Mouse (Mus musculus): ENCODE data around the gene Sgip1. TPM values are rescaled to one million over a fixed set of nuclear protein-coding genes. Genes with fewer than 3 reads are reported as not detected.

Sgip1 gene
- polyA plus RNA-seq, 1 experiment = 0.63 TPM

GRCm38 (mm10) chr4:102826159-102826558 is 85.1 kb downstream of the Sgip1 start:
- DNase-seq = no peak
- no peaks in the 10 kb centered on the region for H3K36me3 ChIP-seq (ENCODE audit: control insufficient read depth, insufficient read depth, low read length)
- H3K27me3 ChIP-seq (ENCODE audit: control insufficient read depth, insufficient read depth, low read length) = no peaks in the 10 kb centered on the region
- H3K4me3 ChIP-seq (ENCODE audit: control insufficient read depth, insufficient read depth, low read length) = no peak overlapping the region
- H3K27ac ChIP-seq (ENCODE audit: control insufficient read depth, insufficient read depth, low read length) = no peak overlapping the region
- WGBS = 98% methylated on average over 2 of the region's 2 CpGs
- no peaks in the 10 kb centered on the region for H3K4me1 ChIP-seq (replicated peaks; ENCODE audit: control insufficient read depth, insufficient read depth, low read length)
- TF ChIP-seq POLR2A (IDR thresholded peaks at IDR 0.05; ENCODE audit: control insufficient read depth, extremely low read depth, insufficient read depth, low read length, poor library complexity) = no peak
- TF ChIP-seq CTCF (IDR thresholded peaks at IDR 0.05; ENCODE audit: borderline replicate concordance, control insufficient read depth, extremely low read depth, insufficient read depth, low read length, poor library complexity) = no peak

- Histone ChIP-seq H3K36me3 (ENCODE audit: control insufficient read depth, insufficient read depth, low read length) (no peaks in the 10 kb centered on the region), H3K27ac (ENCODE audit: control insufficient read depth, insufficient read depth, low read length) (no peak overlapping the region), H3K27me3 (ENCODE audit: control insufficient read depth, insufficient read depth, low read length) (no peaks in the 10 kb centered on the region), H3K4me1 (replicated peaks; ENCODE audit: control insufficient read depth, insufficient read depth, low read length) (no peaks in the 10 kb centered on the region), H3K4me3 (ENCODE audit: control insufficient read depth, insufficient read depth, low read length) (no peak overlapping the region)
- WGBS = 89% methylated on average over 2 of the region's 2 CpGs
- no peak for TF ChIP-seq POLR2A (IDR thresholded peaks at IDR 0.05; ENCODE audit: control insufficient read depth, extremely low read depth, insufficient read depth, low read length, poor library complexity)
- no peak for TF ChIP-seq CTCF (IDR thresholded peaks at IDR 0.05; ENCODE audit: borderline replicate concordance, control insufficient read depth, extremely low read depth, insufficient read depth, low read length, poor library complexity)
- no peak for DNase-seq
Observed at GRCm38 (mm10) chr4:102828518-102828917, 87.4 kb downstream of the Sgip1 start.

- Histone ChIP-seq H3K27me3 (ENCODE audit: control insufficient read depth, insufficient read depth, low read length) (no peaks in the 10 kb centered on the region), H3K4me3 (ENCODE audit: control insufficient read depth, insufficient read depth, low read length) (no peak overlapping the region), H3K36me3 (ENCODE audit: control insufficient read depth, insufficient read depth, low read length) (no peaks in the 10 kb centered on the region), H3K27ac (ENCODE audit: control insufficient read depth, insufficient read depth, low read length) (no peak overlapping the region), H3K4me1 (replicated peaks; ENCODE audit: control insufficient read depth, insufficient read depth, low read length) (no peaks in the 10 kb centered on the region)
- DNase-seq = no peak
- WGBS = 93% methylated on average over 1 of the region's 1 CpGs
- TF ChIP-seq CTCF (IDR thresholded peaks at IDR 0.05; ENCODE audit: borderline replicate concordance, control insufficient read depth, extremely low read depth, insufficient read depth, low read length, poor library complexity) (no peak), POLR2A (IDR thresholded peaks at IDR 0.05; ENCODE audit: control insufficient read depth, extremely low read depth, insufficient read depth, low read length, poor library complexity) (no peak)
Observed at GRCm38 (mm10) chr4:102833191-102833590, 92.1 kb downstream of the Sgip1 start.

GRCm38 (mm10) chr4:102833726-102834125 is 92.6 kb downstream of the Sgip1 start:
- 98% methylated on average over 2 of the region's 2 CpGs for WGBS

GRCm38 (mm10) chr4:102834710-102835109 is 93.6 kb downstream of the Sgip1 start:
- no peaks in the 10 kb centered on the region for H3K4me1 ChIP-seq (replicated peaks; ENCODE audit: control insufficient read depth, insufficient read depth, low read length)
- no peak overlapping the region for H3K27ac ChIP-seq (ENCODE audit: control insufficient read depth, insufficient read depth, low read length)
- WGBS = 75% methylated on average over 1 of the region's 1 CpGs
- H3K36me3 ChIP-seq (ENCODE audit: control insufficient read depth, insufficient read depth, low read length) = no peaks in the 10 kb centered on the region
- H3K4me3 ChIP-seq (ENCODE audit: control insufficient read depth, insufficient read depth, low read length) = no peak overlapping the region
- no peaks in the 10 kb centered on the region for H3K27me3 ChIP-seq (ENCODE audit: control insufficient read depth, insufficient read depth, low read length)
- TF ChIP-seq POLR2A (IDR thresholded peaks at IDR 0.05; ENCODE audit: control insufficient read depth, extremely low read depth, insufficient read depth, low read length, poor library complexity) (no peak), CTCF (IDR thresholded peaks at IDR 0.05; ENCODE audit: borderline replicate concordance, control insufficient read depth, extremely low read depth, insufficient read depth, low read length, poor library complexity) (no peak)
- DNase-seq = no peak

More at GRCm38 (mm10) chr4:102833726-102834125, 92.6 kb downstream of the Sgip1 start:
- no peak overlapping the region for H3K4me3 ChIP-seq (ENCODE audit: control insufficient read depth, insufficient read depth, low read length)
- H3K36me3 ChIP-seq (ENCODE audit: control insufficient read depth, insufficient read depth, low read length) = no peaks in the 10 kb centered on the region
- no peak for DNase-seq
- H3K4me1 ChIP-seq (replicated peaks; ENCODE audit: control insufficient read depth, insufficient read depth, low read length) = no peaks in the 10 kb centered on the region
- H3K27me3 ChIP-seq (ENCODE audit: control insufficient read depth, insufficient read depth, low read length) = no peaks in the 10 kb centered on the region
- H3K27ac ChIP-seq (ENCODE audit: control insufficient read depth, insufficient read depth, low read length) = no peak overlapping the region
- TF ChIP-seq CTCF (IDR thresholded peaks at IDR 0.05; ENCODE audit: borderline replicate concordance, control insufficient read depth, extremely low read depth, insufficient read depth, low read length, poor library complexity) (no peak), POLR2A (IDR thresholded peaks at IDR 0.05; ENCODE audit: control insufficient read depth, extremely low read depth, insufficient read depth, low read length, poor library complexity) (no peak)

GRCm38 (mm10) chr4:102840062-102840798 is 99.1 kb downstream of the Sgip1 start:
- H3K4me1 ChIP-seq (replicated peaks; ENCODE audit: control insufficient read depth, insufficient read depth, low read length) = no peaks in the 10 kb centered on the region
- DNase-seq = no peak
- H3K27ac ChIP-seq (ENCODE audit: control insufficient read depth, insufficient read depth, low read length) = no peak overlapping the region
- H3K27me3 ChIP-seq (ENCODE audit: control insufficient read depth, insufficient read depth, low read length) = no peaks in the 10 kb centered on the region
- no peaks in the 10 kb centered on the region for H3K36me3 ChIP-seq (ENCODE audit: control insufficient read depth, insufficient read depth, low read length)
- TF ChIP-seq CTCF (IDR thresholded peaks at IDR 0.05; ENCODE audit: borderline replicate concordance, control insufficient read depth, extremely low read depth, insufficient read depth, low read length, poor library complexity) = no peak
- no peak for TF ChIP-seq POLR2A (IDR thresholded peaks at IDR 0.05; ENCODE audit: control insufficient read depth, extremely low read depth, insufficient read depth, low read length, poor library complexity)
- H3K4me3 ChIP-seq (ENCODE audit: control insufficient read depth, insufficient read depth, low read length) = no peak overlapping the region
- whole genome bisulfite sequencing = 90% methylated on average over 7 of the region's 7 CpGs
